Mouse (Mus musculus) embryonic facial prominence, embryonic 13.5 days (tissue): ENCODE measurements around the gene Gm12830. TPM values are rescaled to one million over a fixed set of nuclear protein-coding genes. Genes with fewer than 3 reads are reported as not detected.

ENCODE experiments used
- ATAC-seq: fragments of 200-750 bp; cut with Nextera tagmentation; 2 replicates; pipeline ENCODE4 v1.8.0; 2017; ENCODE audit warnings: low read depth; ENCODE audit not compliant: insufficient number of reproducible peaks, insufficient read depth, low FRiP score, low TSS enrichment
- H3K27ac ChIP-seq: fragments of 300-500 bp; sonication (generic); 2 replicates; pipeline ENCODE4 v1.5.1; 2015; ENCODE audit warnings: moderate library complexity, mild to moderate bottlenecking, inconsistent platforms
- H3K27me3 ChIP-seq: fragments of 300-500 bp; sonication (generic); 2 replicates; pipeline ENCODE4 v1.6.1; 2015; ENCODE audit warnings: mild to moderate bottlenecking, inconsistent platforms
- H3K36me3 ChIP-seq: fragments of 300-500 bp; sonication (generic); 2 replicates; pipeline ENCODE4 v1.6.1; 2015; ENCODE audit warnings: mild to moderate bottlenecking, inconsistent platforms
- H3K4me1 ChIP-seq: fragments of 300-500 bp; sonication (generic); 2 replicates; pipeline ENCODE4 v1.6.1; 2015; ENCODE audit warnings: inconsistent platforms
- H3K4me2 ChIP-seq: fragments of 300-500 bp; sonication (generic); 2 replicates; pipeline ENCODE4 v1.6.1; 2015; ENCODE audit warnings: moderate library complexity, mild to moderate bottlenecking, inconsistent platforms
- H3K4me3 ChIP-seq: fragments of 300-500 bp; sonication (generic); 2 replicates; pipeline ENCODE4 v1.5.1; 2015; ENCODE audit warnings: mild to moderate bottlenecking, inconsistent platforms
- H3K9ac ChIP-seq: fragments of 300-500 bp; sonication (generic); 2 replicates; pipeline ENCODE4 v1.6.1; 2015; ENCODE audit warnings: mild to moderate bottlenecking, inconsistent platforms
- H3K9me3 ChIP-seq: fragments of 300-500 bp; sonication (generic); 2 replicates; pipeline ENCODE4 v1.6.1; 2016; ENCODE audit warnings: inconsistent platforms
- WGBS: fragments of 180-500 bp; shearing (Covaris S2); methylation state at CpG from one replicate; pipeline ENCODE4 v1.1.7; 2015; ENCODE audit warnings: mixed read lengths; 5-methylcytosine and 5-hydroxymethylcytosine counted together
- polyA plus RNA-seq: library from polyadenylated mRNA; unstranded; fragments of >200 nt; fragmentation: Nextera tagmentation; extraction: Ambion mirVana; gene quantifications from 2 replicates; pipeline ENCODE4 v1.2.1, GENCODE M21; 2015

Gene Gm12830
- polyA plus RNA-seq, 1 experiment from 2014 or later: not detected

DNA sequence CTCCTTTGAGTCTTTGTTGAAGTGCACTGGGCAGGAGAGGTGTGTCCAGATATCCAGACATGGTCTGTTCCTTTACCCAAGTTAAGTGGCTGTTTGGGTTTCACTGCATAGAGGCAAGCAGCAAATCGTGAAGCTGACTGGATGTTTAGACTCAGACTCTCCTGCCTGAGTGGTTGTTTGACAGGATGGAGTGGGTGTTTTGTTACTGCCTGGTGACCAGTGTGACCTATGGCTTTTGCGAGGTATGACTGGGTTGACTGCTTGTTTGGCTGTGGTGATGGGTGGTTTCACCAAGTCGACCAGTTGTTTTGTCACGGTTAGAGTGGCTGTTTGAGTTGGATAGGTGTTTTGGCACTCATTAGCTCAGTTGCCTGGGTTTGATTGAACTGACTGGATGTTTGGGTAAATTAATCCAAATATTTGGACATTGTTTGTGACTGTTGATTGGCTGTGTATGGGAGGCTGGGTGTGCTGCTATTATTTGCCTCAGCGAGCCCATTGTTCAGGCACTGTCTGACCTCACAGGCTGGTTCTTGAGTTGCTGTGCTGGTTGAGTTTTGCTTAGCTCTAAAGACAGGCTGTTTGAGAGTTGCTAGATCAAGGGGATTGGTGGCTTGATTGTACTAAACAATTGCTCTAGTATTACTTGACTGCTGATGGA lies 24.1 kb upstream of the Gm12830 start:
- no peak overlapping the region for H3K27ac ChIP-seq
- no peak; the same call in 1 of the 2 replicates for ATAC-seq
- no peaks in the 10 kb centered on the region for H3K4me1 ChIP-seq
- H3K9me3 ChIP-seq: no peaks in the 10 kb centered on the region
- H3K4me2 ChIP-seq: no peak overlapping the region
- no peak overlapping the region for H3K4me3 ChIP-seq
- WGBS: 58% methylated on average over 5 of the region's 5 CpGs
- H3K9ac ChIP-seq: no peak overlapping the region
- H3K36me3 ChIP-seq: no peaks in the 10 kb centered on the region
- peaks cover 40% of the 10 kb centered on the region for H3K27me3 ChIP-seq

DNA sequence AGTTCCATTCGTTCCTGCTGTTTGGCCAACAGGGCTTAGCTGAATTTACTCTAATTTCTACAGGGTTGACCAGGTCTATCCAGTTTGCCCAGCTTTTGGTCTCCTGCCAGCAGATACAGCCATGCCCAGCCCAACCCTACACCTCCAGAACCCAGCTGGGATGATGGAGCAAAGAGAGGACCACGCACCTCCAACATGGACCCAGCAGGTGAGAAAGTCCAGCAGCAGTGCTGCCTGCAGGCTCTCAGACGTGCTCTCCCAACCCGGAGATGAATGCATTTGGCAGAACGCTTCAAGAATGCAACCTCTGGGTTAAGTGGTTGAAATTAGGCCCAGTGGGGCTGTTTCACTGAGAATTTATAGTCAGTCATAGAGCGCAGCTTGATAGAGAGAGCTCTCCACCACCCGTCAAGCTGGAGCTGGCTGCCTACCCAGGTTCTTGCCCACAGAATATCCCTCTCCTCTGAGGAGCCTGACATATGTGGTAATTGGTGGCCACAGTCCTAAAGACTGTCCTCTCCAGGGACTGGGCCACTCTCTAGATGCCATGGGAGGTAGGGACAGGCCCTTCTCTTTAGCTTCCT lies 23.4 kb upstream of the Gm12830 start:
- H3K9ac ChIP-seq: no peak overlapping the region
- H3K9me3 ChIP-seq: no peaks in the 10 kb centered on the region
- no peak overlapping the region for H3K4me3 ChIP-seq
- no peaks in the 10 kb centered on the region for H3K36me3 ChIP-seq
- H3K27me3 ChIP-seq: peaks cover 42% of the 10 kb centered on the region
- H3K4me1 ChIP-seq: no peaks in the 10 kb centered on the region
- ATAC-seq: peak; percentile 13; the same call in 1 of the 2 replicates
- H3K4me2 ChIP-seq: no peak overlapping the region
- no peak overlapping the region for H3K27ac ChIP-seq
- 73% methylated on average over 7 of the region's 7 CpGs for WGBS

DNA sequence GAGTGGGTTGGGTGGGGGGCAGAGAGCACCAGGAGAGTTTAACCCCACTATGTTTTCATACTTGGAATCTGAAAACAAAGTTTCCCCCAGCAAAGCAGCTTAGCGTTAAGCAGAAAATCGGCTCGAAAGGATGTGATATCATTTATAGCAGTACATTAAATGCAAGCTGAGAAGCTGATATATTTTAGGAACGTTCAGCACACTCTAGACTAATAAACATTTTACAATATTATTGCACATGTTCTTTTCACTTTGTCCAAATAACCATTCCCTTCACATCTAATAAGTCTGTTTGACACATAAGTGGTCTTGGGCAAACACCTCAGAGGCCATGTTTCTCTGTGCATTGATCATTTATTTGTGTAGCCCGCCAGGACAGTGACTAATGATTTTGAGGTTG lies 17.4 kb upstream of the Gm12830 start:
- H3K36me3 ChIP-seq: no peaks in the 10 kb centered on the region
- H3K4me1 ChIP-seq: no peaks in the 10 kb centered on the region
- peaks cover 19% of the 10 kb centered on the region for H3K27me3 ChIP-seq
- no peak for ATAC-seq
- 79% methylated on average over 5 of the region's 5 CpGs for WGBS
- no peak overlapping the region for H3K27ac ChIP-seq
- no peak overlapping the region for H3K4me3 ChIP-seq
- 0 out of 2 replicates have a peak, but pooled peaks cover 4% of the 10 kb centered on the region for H3K9me3 ChIP-seq
- no peak overlapping the region for H3K4me2 ChIP-seq
- H3K9ac ChIP-seq: no peak overlapping the region

DNA sequence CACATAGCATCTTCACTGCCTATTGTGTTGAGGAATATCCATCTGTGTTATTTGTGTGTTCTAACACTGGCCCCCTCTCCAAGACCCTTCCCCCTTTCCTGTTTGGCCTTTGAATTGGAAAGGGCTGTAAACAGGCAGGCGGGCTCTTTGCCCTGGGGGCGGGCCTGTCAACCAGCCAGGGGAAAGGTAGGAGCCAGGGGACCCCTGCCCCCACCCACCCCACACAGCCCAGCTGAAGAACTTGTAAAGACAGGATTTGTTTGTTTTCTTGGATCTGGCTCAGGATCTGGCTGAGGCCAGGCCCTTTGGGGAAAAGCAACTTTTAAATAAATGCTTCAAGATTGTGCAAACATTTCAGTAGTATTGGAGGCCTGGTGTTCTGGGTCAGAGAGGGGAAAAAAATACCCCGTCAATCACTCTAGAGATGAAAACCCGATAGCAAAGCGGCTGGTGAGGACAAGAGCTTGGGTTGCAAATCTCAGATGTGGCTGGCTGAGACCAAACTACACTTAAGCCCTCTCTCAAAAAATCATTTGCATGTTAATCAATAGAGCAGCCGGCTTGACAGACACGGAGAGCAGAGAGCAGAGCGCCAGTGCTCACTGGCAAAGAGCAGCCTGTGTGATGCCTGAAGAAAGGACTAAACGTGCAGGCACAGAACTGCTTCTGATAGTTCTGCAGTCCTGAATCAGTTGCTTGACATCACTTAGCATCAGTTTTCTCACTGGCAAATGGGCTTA lies 2.4 kb upstream of the Gm12830 start:
- H3K36me3 ChIP-seq: no peaks in the 10 kb centered on the region
- 0 out of 2 replicates have a peak, but pooled peaks have one; percentile 4 for ATAC-seq
- H3K9ac ChIP-seq: no peak overlapping the region
- H3K27ac ChIP-seq: peak overlapping the region; percentile 3; the same call in 1 of the 2 replicates
- no peak overlapping the region for H3K4me3 ChIP-seq
- WGBS: 8% methylated on average over 9 of the region's 9 CpGs
- peaks cover 97% of the 10 kb centered on the region for H3K27me3 ChIP-seq
- peaks cover 29% of the 10 kb centered on the region for H3K4me1 ChIP-seq
- H3K9me3 ChIP-seq: no peaks in the 10 kb centered on the region
- no peak overlapping the region for H3K4me2 ChIP-seq

DNA sequence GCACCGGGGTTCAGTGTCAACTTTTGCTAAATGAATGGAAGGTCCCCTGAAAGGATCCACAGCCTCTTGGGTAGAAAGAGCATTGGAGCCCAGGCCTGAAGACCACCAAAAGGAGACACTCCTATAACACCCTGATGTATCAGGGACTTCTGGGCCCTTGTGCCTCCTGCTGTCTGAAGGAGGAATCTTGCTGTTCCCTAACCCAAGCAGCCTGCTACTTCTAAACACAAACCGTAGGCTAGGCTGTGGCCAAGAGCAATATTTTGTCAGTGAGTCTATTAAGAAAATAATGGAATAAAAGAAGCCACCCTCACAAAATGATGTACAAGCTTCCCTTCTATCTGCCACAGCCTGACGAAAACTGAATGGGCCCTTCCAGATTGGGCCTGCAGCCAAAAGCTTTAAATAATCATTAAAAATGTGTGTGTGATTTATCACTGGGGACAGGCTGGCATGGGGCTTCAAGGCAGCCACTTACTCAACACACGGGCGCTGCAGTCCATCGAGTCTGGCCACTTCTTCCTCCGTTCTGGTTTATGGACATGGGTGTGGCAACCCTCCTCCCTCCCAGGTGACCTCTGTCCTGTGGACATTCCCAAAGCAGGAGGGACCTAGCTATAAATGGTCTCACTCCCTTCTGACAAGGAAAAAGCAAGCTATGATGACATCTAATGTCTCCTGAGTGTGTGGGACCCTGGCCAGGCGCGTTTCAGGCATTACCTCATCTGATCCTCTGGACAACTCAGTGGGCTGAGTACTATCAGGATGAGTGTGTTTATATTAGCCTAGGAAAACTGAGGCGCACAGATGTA lies 13.5 kb downstream of the Gm12830 start:
- 79% methylated on average over 10 of the region's 10 CpGs for WGBS
- Histone ChIP-seq H3K4me3 (no peak overlapping the region), H3K9me3 (no peaks in the 10 kb centered on the region), H3K36me3 (no peaks in the 10 kb centered on the region), H3K4me1 (no peaks in the 10 kb centered on the region), H3K9ac (no peak overlapping the region), H3K27ac (no peak overlapping the region), H3K27me3 (peaks cover 93% of the 10 kb centered on the region), H3K4me2 (no peak overlapping the region)
- ATAC-seq: no peak

DNA sequence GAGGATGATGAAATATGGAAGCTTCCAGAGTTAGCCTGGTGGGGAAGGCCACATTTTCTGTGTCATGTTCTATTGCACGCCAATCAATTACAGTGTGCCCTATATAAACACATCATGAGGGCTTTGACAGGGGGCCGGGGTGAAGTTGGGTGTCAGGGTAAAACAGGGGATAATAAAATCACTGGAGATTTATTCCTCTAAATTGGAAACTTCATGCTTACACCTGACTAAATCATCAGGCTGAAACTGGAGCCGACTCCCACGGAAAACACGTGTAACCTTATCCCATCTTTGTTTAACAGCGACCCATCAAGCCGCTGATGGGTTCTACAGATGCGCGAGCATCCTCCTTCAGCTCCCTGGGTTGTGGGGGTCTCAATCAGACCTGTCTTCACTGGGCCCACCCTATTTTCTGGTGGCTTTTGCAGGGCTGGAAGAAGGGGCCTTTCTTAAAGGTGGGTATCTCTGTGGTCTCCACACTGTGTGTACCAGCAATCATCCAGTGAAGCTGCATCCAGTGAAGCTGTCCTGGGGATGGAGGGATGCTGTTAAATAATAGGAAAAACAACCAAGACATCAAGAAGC lies 19.9 kb downstream of the Gm12830 start:
- no peaks in the 10 kb centered on the region for H3K36me3 ChIP-seq
- H3K9ac ChIP-seq: no peak overlapping the region
- ATAC-seq: no peak
- 28% methylated on average over 9 of the region's 9 CpGs for WGBS
- H3K4me1 ChIP-seq: peaks cover 15% of the 10 kb centered on the region
- no peaks in the 10 kb centered on the region for H3K9me3 ChIP-seq
- H3K4me2 ChIP-seq: no peak overlapping the region
- no peak overlapping the region for H3K27ac ChIP-seq
- peaks cover 96% of the 10 kb centered on the region for H3K27me3 ChIP-seq
- no peak overlapping the region for H3K4me3 ChIP-seq

DNA sequence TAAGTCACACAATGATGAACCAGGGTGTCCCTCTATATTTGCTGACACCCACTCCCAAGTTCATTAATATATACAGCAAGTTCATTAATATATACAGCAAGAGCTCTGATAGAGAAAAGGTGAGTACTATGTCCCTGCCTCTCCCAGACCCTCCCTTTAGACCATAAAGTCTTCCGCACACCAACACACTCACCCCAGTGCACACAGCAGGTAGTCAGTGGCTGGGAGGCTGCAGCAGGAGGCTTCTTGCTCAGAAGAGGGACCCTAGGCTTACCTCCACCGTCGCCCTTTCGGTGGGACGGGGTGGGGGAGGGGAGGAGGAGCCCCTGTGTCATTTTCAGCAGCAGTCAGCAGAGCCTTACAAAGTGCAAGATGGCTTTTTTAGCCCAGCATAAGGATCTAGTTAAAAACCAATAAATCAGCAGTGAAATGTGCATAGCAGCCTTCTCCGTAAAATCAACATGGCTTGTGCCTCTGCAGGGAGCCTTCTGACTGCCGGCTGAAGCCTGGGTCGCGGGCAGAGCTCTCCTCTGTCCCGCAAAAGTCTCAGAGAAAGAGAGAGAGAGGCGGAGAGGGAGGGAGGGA lies 20.9 kb downstream of the Gm12830 start:
- 0 out of 2 replicates have a peak overlapping the region, but pooled peaks have one; percentile 32 for H3K9ac ChIP-seq
- peaks cover 15% of the 10 kb centered on the region for H3K4me1 ChIP-seq
- ATAC-seq: no peak
- H3K27ac ChIP-seq: no peak overlapping the region
- H3K4me2 ChIP-seq: peak overlapping the region; percentile 41
- H3K36me3 ChIP-seq: no peaks in the 10 kb centered on the region
- H3K27me3 ChIP-seq: peaks cover 92% of the 10 kb centered on the region
- WGBS: 2% methylated on average over 9 of the region's 11 CpGs
- peak overlapping the region; percentile 21 for H3K4me3 ChIP-seq
- H3K9me3 ChIP-seq: no peaks in the 10 kb centered on the region

DNA sequence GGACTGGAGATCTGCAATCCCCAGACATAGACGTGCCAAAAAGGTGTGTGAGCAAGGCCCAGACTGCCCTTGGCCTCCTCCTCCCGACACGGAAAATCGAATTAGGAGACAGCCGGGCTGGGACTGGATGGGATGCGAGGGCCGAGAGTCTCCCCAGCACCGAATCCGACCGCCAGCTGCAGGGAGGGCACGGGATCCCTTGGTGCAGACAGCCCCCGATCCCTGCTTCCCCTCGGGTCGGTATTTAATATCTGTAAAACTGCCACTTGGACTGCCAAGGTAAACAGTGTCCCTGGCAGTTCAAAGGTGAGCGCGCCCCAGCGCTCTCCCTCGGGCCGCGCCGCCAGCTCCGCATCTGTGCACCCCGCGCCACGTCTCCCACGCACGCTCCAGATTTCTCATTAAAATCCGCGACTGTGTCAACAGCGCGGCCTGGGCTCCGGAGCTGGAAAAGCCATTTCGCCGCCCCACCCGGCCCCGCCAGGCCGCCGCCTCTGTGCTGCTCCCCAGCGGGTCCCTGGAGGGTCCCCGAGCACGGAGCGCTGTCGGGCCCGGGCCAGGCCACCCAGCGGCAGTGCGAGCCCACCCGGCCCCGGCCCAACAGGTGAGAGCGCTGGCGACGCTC lies 21.7 kb downstream of the Gm12830 start:
- peaks cover 15% of the 10 kb centered on the region for H3K4me1 ChIP-seq
- peaks cover 85% of the 10 kb centered on the region for H3K27me3 ChIP-seq
- H3K36me3 ChIP-seq: no peaks in the 10 kb centered on the region
- peak overlapping the region; percentile 65 for H3K9ac ChIP-seq
- no peaks in the 10 kb centered on the region for H3K9me3 ChIP-seq
- WGBS: under 1% methylated on average over 51 of the region's 51 CpGs
- peak overlapping the region; percentile 44 for H3K4me3 ChIP-seq
- H3K27ac ChIP-seq: no peak overlapping the region
- H3K4me2 ChIP-seq: peak overlapping the region; percentile 79
- ATAC-seq: no peak; the same call in 1 of the 2 replicates

DNA sequence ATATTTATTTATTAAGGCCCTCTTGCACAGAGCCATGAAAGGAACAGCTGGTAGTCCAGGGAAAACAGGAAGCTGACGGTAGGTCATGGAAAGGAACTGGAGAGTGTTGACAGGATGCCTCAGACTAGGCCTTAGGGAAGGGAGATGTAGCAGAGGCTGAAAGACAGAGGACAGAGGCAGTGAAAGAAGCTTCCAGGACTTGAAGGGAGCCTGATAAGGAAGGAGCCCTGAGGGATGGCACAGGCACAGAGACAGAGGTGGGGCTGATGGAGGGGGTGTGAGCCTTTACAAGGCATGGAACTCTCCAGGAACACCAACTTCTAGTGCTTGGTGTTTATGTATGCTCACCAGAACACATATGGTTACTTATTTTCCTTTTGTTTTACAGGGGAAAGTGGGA lies 23.1 kb downstream of the Gm12830 start:
- Histone ChIP-seq H3K9me3 (no peaks in the 10 kb centered on the region), H3K4me3 (no peak overlapping the region), H3K4me2 (no peak overlapping the region), H3K36me3 (no peaks in the 10 kb centered on the region), H3K27me3 (peaks cover 78% of the 10 kb centered on the region), H3K9ac (no peak overlapping the region), H3K27ac (no peak overlapping the region), H3K4me1 (peaks cover 15% of the 10 kb centered on the region)
- no peak for ATAC-seq
- WGBS: 47% methylated on average over 1 of the region's 1 CpGs

DNA sequence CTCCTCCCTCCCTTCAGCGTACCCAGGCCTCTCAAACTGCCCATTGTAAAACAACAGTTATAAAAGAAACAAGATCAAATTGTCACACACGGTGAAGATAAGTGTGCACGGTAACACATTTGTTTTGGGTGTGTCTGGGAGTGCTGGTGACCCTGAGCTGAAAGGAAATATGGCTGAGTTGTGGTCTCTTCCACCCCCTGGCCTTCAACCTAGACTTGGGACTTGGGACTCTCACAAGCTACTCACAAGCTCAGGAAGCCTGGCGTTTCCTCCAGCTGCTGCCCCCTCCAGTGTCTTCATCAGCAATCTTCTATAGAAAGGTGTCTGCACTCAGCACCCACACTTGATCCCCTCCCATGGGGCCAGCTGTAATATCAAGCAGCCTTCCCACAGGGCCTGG lies 24.1 kb downstream of the Gm12830 start:
- Histone ChIP-seq H3K4me3 (no peak overlapping the region), H3K4me1 (peaks cover 15% of the 10 kb centered on the region), H3K9me3 (no peaks in the 10 kb centered on the region), H3K9ac (no peak overlapping the region), H3K36me3 (no peaks in the 10 kb centered on the region), H3K27ac (no peak overlapping the region), H3K27me3 (peaks cover 69% of the 10 kb centered on the region), H3K4me2 (no peak overlapping the region)
- ATAC-seq: no peak
- WGBS: 57% methylated on average over 4 of the region's 4 CpGs
